Mouse (Mus musculus) CH12F3 (cell line): ENCODE data around the gene Lrrk1.

Source experiments
- in situ Hi-C: fragments of 300-500 bp; cut with MboI; formaldehyde crosslinking; loops from 2 replicates; pipeline ENCODE4 v1.14.3; 2020; ENCODE audit warnings: low sequenced_read_pairs

Gene Lrrk1

DNA sequence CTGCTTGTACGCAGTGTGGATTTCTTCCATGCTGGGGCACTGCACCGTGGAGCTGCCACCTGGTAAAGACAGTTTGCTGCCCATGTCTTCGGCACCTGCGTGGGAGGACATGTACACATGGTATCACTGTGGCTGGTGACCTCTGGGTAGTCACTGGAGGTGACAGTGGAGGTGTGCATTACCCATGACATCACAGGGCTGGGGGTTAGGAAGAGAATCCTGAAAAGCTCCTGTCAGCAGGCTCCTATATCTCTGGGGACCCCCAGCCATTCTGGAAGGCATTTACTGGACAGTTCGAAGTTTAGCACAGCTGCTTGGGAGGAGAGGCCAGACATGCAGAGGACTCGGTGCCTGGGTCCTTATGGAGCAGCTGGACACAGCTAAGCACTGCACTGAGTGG lies 45.3 kb downstream of the Lrrk1 start:
- in situ Hi-C loops, result no loop called here

GRCm38 (mm10) chr7:66342323-66342722 lies 45.8 kb downstream of the Lrrk1 start:
- in situ Hi-C loops, result no loop called here

DNA sequence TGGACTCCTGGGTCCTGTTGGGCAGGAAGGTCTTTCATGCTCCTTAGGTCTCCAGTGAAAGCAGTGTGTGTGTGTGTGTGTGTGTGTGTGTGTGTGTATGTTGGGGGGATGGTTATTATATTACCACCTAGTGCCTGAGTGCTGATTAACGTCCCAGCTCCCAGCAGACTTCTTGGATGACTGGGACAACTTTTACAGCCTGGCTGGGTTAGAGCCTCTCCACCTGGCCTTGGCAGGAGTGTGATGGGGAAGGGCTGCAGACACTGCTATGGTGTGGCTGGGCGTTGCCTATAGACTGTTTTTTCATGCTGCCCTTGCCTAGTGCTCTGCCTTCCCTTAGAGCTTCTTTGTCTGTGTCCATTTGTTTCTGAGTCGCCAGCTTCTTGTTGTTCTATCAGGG lies 48.1 kb downstream of the Lrrk1 start:
- in situ Hi-C loops, result no loop called here

DNA sequence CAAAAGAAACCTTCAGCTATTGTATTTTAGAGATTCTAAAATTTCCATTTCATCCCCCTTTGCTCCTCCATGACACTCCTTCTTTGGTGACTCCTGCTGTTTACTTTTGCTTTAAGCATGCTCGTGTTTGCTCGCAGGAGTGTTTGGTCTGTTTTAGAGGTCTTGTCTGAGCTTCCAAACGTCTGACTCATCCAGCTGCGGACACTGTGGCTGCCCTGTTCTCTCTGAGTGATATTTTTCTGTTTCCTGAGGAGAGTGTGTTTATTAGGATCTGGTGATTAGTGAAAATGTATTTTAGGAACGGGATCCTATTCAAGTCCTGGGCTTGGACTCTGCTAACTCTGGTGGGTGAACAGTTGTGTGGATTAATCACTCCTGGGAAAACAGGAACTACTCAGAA lies 48.5 kb downstream of the Lrrk1 start:
- in situ Hi-C loops, result no loop called here

- in situ Hi-C loops, result no loop called here
These were observed 51.2 kb downstream of the Lrrk1 start for GRCm38 (mm10) chr7:66336955-66337354.

DNA sequence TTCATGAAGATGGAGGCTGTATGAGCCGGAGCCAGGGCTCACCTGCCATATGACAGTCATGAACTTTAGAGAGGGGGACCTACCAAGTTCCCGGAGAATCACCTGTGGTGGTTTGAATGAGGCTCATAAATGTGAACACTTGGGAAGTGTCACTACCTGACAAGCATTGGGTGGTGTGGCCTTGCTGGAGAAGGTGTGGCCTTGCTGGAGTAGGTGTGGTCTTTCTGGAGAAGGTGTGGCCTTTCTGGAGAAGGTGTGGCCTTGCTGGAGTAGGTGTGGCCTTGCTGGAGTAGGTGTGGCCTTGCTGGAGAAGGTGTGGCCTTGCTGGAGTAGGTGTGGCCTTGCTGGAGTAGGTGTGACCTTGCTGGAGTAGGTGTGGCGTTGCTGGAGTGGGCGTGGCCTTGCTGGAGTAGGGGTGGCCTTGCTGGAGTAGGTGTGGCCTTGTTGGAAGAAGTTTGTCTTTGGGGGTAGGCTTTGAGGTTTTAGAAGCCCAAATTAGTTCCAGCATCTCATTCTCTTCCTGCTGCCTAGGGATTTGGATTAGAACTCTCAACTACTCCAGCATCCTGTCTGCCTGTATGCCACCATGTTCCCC lies 54.1 kb downstream of the Lrrk1 start:
- in situ Hi-C loops, result no loop called here

DNA sequence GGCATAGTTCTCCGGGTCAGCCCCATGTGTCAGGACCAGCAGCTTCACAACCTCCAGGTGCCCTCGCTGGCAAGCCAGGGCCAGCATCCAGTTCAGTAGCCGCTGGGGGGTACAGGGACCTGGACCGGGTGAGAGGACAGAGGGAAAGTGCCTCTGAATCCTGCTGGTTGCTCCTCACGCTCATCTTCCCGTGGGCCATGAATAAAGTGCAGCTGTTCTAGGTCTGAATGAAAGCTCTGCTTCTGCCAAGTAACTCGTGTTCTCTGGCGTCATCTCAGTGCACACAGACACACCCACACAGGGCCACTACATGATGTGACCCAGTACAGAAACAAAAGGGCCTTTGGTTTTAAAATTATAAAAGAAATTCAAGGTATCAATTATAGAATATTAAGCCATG lies 55.8 kb downstream of the Lrrk1 start:
- in situ Hi-C loops, result no loop called here

DNA sequence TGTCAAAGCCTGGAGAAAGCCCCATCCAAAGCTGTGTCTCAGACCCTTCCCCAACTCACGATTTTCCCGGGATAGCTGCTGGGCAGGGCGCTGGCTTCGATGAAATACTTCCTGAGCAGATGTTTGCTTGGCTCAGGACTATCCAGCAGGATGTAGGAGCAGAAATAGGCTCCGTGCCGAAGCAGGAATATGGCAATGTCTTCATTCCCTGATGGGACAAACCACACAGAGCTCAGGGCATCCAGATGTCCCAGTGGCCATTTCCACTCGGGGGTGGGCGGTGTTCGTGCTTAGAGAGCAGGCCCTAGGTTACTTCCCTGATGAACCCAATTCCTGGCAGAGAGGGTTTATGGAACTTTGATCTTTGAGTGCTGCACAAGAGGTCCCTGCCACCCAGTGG lies 57.5 kb downstream of the Lrrk1 start:
- in situ Hi-C loops, result no loop called here

- in situ Hi-C loops, result no loop called here
These were observed 60.6 kb downstream of the Lrrk1 start for GRCm38 (mm10) chr7:66327516-66327915.

GRCm38 (mm10) chr7:66325419-66326053 lies 62.6 kb downstream of the Lrrk1 start:
- in situ Hi-C loops, result no loop called here

DNA sequence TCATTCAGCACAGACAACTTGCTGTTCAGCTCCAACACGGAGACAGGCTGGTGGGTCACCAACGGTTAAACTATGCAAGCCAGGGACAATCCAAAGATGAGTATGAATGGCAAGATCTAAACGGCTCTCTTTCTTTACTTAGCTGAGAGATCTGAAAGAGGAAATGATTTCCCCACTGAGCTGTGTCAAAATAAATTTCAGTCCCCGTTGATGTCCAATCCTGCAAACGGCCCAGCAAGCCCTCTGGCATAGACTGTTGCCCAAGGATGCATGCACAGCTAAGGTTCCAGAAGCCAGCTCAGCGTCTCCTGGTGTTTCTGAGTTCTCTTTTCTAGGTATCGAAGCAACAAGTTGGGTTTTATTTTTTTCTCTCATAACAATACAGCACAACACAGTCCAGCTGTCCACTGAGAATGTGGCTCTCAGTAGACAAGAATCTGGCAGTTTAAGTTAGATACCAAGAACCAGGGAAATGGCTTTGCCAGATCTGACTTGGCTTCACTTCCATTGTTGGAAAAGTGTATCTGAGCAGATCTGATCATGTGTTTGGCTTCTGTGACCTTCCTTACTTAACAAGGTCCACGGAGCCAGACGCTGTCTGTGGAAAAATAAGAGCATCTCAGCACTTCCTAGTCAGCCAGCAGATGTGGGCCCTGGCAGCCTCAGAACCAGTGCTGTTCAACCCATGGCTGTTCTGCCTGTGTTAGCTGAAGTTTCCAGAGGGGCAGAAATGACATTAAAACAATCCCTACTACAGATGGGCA lies 64.7 kb downstream of the Lrrk1 start:
- in situ Hi-C loops, result no loop called here

- in situ Hi-C loops, result no loop called here
These were observed 67.2 kb downstream of the Lrrk1 start for GRCm38 (mm10) chr7:66320996-66321395.

DNA sequence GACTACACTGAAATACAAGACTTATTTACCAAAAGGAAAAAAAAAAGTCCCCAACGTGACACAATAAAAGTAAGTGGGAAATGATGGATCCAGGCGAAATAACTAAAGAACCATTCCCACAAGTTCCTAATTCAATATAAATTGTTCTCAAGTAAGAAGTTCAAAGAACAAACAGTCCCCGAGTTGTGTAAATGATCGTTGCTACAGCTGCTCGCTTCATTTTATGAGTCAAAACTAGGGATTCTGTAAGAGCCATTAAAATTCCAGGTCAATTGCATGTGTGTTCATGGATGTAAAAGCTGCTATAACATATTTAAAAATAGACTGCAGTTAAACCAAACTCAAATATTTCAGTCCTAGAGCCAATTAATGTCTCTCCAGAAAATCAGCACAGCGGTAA lies 70.0 kb downstream of the Lrrk1 start:
- in situ Hi-C loops, result loop anchor here (10.0 kb wide), 1 partner anchor 67 kb away; the partner anchor contains the start of gene Lrrk1

GRCm38 (mm10) chr7:66310670-66311656 lies 77.2 kb downstream of the Lrrk1 start:
- in situ Hi-C loops, result loop anchor here (10.0 kb wide), 1 partner anchor 74 kb away; the partner anchor contains the start of gene Lrrk1

DNA sequence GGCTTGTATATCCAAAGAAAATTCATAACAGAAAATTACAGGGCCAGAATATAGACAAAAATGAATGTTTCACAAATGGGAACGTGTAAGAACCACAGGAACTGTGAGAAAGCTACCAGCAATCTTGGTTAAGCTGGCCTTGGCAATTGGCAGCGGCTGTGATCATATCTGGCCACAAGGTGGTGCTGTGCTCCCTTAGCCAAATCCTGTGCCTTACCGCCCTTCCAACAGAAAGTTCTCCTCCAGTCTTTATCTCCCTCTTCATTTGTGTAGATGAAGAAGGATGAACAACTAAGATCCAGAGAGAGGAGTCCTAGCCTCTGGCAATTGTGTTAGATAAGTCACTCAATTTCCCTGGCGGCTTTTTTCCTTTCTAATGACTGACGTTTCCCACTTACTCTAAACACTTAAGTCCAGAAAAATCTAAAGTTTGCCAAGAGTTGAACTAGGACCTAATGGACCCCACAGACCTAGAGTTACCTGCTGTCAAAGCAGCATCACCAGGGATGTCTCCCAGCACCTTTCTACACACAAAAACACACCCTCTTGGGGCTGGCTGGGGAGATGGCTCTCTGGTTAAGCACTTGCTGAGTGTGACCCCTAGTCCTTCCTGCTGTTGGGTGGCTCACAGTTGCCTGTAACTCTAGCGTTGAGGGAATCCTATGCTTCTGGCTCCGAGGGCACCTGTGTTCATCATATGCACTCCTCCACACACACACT lies 78.0 kb downstream of the Lrrk1 start:
- in situ Hi-C loops, result loop anchor here (5.0 to 10.0 kb wide), 3 partner anchors 75 to 347 kb away; partner anchors contain the start of genes Chsy1 and Lrrk1

GRCm38 (mm10) chr7:66309240-66309949 lies 78.8 kb downstream of the Lrrk1 start:
- in situ Hi-C loops, result loop anchor here (5.0 to 10.0 kb wide), 2 partner anchors 205 to 348 kb away; partner anchors contain the start of gene Chsy1

DNA sequence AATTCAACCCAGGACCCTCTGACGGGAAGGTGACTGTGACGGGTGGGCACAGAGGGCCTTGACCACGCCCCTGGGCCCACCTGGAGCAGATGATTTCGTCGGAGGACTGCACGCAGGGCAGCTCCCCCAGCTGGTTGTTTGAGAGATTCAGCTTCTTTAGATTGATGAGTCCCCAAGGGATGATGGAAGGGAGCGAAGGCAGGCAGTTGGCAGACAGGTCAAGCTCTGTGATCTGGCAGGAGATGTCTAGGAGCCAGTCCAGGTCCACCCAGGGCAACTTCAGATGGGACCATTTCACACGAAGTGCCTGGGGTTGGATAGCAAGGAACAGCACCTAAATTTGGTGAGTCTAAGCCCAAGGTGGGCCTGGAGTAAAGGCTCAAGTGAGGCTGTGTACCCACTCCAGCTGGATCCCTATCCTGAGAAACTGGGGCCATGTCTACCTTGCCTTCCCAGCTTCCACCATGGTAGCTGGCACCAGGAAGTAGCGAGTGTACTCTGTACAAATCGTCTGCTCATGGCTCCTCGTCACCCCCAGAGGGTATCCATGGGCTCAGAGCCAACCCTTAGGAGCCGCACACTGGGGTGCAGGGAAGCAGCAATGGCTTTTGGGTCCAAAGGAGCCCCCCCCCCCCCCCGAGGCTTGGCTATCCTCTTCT lies 79.4 kb downstream of the Lrrk1 start:
- in situ Hi-C loops, result loop anchor here (5.0 to 10.0 kb wide), 2 partner anchors 204 to 349 kb away; partner anchors contain the start of gene Chsy1

DNA sequence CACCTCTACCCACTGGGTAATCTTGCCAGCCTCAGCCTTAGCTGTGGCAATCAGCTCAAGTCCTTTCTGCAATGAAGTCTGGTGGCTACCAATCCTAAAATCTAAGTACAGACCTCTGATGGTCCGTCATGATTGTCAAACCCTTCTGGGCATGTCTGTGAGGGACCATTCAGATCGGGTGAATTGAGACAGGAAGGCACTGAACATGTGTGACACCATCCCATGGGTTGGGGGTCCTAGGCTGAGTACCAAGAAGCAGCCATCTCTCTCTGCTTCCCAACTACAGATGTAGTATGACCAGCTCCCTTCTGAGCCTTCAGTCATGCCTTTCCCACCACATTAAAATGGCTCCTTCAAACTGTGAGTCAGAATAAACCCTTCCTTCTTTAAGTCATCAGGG lies 80.4 kb downstream of the Lrrk1 start:
- in situ Hi-C loops, result loop anchor here (5.0 to 10.0 kb wide), 2 partner anchors 203 to 350 kb away; partner anchors contain the start of gene Chsy1
